Mouse (Mus musculus) common myeloid progenitor, adult 5-6 weeks (primary cell): ENCODE data around the gene G0s2. TPM values are rescaled to one million over a fixed set of nuclear protein-coding genes. Genes with fewer than 3 reads are reported as not detected.

Experiments used
- ATAC-seq: replicated peaks from 2 replicates; pipeline ENCODE4 v1.8.0; 2016; ENCODE audit warnings: low read depth, mild to moderate bottlenecking, moderate TSS enrichment, inconsistent platforms; ENCODE audit not compliant: poor library complexity, severe bottlenecking
- total RNA-seq: library from RNA; stranded (forward); fragments of 200-1000, 187-1606 nt; gene quantifications from 2 replicates; pipeline ENCODE4 v1.2.3, GENCODE M21; 2017

Gene G0s2
- total RNA-seq, 1 experiment from 2014 or later = 3.4 TPM

DNA sequence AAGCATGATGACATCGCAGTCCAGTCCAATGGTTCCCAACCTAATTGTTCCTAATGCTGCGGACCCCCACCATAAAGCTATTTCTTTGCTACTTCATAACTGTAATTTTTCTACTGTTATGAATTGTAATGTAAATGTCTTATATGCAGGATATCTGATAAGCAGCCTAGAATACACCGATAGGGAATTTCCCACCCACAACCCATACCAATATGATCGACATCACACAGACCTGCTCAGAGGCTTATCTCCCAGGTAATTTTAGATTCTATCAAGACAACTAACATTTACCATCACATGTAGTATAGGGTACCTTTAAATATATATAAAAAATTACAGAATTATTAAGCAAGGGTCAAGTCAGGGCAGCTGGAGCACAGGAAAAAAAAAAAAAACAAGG lies 46.9 kb downstream of the G0s2 start:
- ATAC-seq = no peak

DNA sequence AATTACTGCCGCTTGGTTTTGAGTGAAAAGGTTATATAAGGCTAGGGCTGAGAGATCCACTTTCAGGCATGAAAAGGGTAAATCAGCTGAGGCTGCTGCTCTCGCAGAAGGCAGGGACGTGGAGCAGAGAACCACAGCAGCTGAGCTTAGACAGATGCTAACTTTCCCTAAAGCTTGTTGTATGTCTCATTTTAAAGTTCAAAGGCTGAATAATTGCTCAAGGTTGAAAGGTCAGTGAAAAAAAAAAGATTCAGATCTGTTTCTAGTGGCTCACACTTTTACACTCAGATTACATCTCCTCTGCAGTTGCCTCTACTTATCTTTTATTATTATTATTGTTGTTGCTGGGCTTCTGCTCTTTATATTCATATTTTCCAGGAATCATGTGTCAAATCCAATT lies 47.5 kb downstream of the G0s2 start:
- no peak for ATAC-seq

Other genes starting within 250 kb of the G0s2 start
- gene Syt14, start 237.4 kb downstream of the G0s2 start, total RNA-seq = 0.14 and 0.92 TPM in 2 replicates
- 11.9 and 22.1 TPM in 2 replicates for gene Diexf, start 142.9 kb downstream of the G0s2 start, total RNA-seq
- 1.0 and 1.6 TPM in 2 replicates for gene Irf6, start 120.1 kb downstream of the G0s2 start, total RNA-seq
- 12.7 and 13.0 TPM in 2 replicates for gene A130010J15Rik, start 105.2 kb downstream of the G0s2 start, total RNA-seq
- 36.7 and 65.1 TPM in 2 replicates for gene Traf3ip3, start 71.5 kb downstream of the G0s2 start, total RNA-seq
- gene Lamb3, start 65.5 kb downstream of the G0s2 start, total RNA-seq = 0.39 and 2.1 TPM in 2 replicates
- gene Hsd11b1, start 9.1 kb downstream of the G0s2 start, total RNA-seq = 1.4 TPM in 1 of 2 replicates, not detected in the other
- 0.09 TPM in 1 of 2 replicates, not detected in the other for gene Camk1g, start 97.1 kb upstream of the G0s2 start, total RNA-seq